Mouse (Mus musculus) cerebellum, postnatal 10 days (tissue): ENCODE results near the gene Zfp148.
A peak's percentile ranks its signal among the peaks of the same experiment; 100 is the strongest.
"Not testable (repeated sequence)": the region's sequence is repeated elsewhere in the genome, so short reads cannot be mapped to it uniquely, and the experiment has no call there.

Experiments
- DNase-seq, 2 experiments: peaks; one replicate each; pipeline ENCODE4 v3.0.0; 2021; ENCODE audit warnings: mixed read lengths in 2 of 2

Zfp148 gene

DNA sequence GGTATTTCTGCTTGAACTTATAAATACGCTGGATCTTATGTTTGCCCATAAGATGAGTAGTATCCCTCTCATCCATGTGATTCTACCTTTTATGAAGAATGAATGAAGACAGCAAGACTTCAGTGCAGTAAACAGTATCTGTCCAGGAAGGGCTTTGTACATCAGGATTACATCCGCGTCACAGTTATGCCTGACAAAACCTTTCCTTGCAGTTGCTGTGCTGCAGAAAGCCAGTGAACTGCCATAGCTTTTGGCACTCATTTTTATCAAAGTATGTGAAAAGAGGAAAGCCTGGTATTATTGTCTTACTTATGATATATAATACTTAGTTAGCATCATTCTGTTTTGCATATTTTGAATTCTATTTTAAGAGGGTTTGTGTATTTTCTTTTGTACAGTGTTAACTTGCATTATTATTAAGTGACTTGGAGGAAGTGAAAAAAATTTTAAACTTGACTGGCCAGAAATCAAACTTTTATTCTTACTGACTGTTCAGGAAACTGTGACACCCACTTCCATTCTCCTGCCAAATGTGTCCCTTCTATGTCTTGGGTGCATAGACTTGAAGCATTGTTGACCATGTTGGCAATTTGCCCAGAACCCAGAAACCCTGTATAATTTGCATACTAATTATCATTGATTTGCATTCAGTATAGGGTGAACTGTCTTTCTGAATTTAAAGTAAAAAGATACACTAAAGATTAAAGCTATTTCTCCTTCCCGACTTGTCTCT lies 84.0 kb downstream of the Zfp148 start:
- peak; percentile 54 to 61 for DNase-seq

- no peak for DNase-seq
Measured at GRCm38 (mm10) chr16:33465242-33465614, 84.6 kb downstream of the Zfp148 start.

- no peak for DNase-seq
Measured at GRCm38 (mm10) chr16:33467451-33467850, 86.8 kb downstream of the Zfp148 start.

DNA sequence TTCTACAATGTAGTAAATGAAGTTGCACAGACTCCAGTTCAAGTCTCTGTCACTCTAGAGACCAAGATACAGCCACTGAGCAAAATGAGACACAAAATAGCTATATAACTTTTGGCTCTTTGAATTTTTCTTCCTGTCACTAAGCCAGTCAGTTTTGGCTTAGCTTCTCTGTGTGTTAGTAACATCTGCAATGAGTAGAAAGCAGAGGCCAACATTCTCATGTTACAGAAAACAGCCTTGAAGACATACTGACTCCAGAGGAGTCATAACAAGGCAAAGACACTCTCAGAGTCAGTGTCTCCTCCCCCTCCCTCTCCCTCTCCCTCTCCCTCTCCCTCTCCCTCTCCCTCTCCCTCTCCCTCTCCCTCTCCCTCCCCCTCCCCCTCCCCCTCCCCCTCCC lies 89.3 kb downstream of the Zfp148 start:
- no peak for DNase-seq

DNA sequence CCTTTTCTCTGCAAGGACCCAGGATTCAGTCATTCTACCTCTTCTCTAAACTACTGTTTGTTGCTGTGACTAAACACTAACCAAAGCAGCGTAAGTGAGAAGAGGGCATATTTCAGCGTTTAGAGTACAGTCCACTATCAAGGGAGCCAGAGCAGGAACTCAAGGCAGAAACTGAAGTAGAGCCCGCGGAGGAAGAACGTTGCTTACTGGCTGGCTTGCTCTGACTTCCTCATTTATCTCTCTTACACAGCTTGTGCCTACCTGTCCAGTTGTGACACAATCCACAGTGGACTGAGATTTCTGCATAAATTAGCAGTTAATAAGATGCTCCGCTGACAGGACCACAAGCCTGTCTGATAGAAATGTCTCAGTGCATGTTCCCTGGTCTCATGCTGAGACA lies 93.7 kb downstream of the Zfp148 start:
- no peak for DNase-seq

- no peak for DNase-seq
Measured at GRCm38 (mm10) chr16:33479926-33480325, 99.3 kb downstream of the Zfp148 start.

GRCm38 (mm10) chr16:33481148-33481547 lies 100.5 kb downstream of the Zfp148 start:
- DNase-seq = peak; percentile 57 to 59

- DNase-seq = no peak
Measured at GRCm38 (mm10) chr16:33482309-33482708, 101.7 kb downstream of the Zfp148 start.

DNA sequence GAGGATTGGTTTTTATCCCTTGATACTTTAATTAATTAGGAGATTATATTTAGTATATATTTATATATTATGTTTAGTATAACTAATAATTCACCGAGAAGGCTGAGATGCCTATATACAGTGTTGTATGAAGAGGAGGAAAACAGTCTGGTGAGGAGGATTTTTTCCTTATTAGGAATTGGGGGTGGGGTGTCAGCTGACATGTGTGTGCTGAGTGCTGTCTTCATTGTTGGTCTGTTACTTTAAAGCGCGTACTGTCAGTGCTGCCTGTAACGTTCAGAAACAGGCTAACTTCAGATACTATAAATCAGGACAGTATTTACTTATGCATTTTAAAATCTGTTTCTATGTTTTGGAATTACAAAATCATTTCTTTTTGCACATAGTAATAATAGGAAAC lies 107.1 kb downstream of the Zfp148 start:
- no peak for DNase-seq

DNA sequence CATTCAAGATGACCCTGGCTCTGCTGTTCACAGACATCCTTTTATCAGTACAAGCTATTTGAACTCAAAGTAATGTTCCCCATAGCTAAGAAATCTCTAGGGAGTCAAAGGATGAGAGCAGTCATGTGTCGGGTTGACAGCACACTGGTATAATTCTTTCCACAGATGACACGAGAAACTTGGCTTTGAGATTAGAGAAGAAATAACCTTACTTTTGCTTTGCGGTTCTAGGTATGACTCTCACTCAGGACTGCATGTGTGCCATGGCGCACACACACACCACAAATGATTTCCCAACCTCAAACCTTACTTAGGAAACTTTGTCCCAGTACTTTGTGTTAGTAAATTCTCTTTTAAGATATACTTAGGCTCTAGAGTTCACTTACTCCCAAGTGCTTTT lies 113.7 kb downstream of the Zfp148 start:
- DNase-seq = no peak

GRCm38 (mm10) chr16:33508082-33508481 lies 127.4 kb downstream of the Zfp148 start:
- DNase-seq = no peak

DNA sequence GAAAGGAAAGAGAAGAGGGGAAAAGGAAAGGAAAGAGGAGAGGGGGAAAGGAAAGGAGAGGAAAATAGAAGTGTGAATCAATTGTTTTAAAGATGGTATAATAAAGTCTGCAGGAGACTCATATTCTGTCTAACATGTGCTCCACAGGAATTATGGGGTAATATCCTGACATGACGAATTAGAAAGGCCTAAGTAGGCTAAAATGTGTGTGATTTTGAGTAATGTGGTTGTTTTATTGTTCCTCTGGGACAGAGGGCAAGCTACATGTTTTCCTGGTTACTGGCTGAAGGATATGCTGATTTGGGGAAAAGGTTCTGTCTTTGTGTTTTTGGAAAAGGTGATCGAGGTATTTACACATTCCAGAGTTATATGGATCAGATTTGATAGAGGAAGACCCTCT lies 128.6 kb downstream of the Zfp148 start:
- DNase-seq = not testable (repeated sequence)

DNA sequence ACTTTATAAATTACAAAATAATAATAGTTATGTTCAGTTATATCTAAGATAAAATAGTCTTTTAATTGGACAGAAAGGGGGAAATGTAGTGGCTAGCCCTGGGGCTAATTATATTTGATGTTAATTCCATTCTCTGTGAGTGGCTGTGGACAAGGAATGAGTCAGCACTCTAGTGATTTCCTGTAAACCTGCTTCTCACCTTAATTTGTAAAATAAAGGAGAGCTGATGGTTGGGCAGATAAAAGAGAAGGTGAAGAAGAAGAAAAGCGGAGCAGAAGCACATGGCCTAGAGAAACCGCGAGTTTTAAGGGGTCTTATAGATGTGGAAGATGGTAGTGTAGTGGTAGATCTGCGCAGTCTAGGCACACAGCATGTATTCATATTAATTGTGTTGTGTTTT lies 130.2 kb downstream of the Zfp148 start:
- not testable (repeated sequence) for DNase-seq

DNA sequence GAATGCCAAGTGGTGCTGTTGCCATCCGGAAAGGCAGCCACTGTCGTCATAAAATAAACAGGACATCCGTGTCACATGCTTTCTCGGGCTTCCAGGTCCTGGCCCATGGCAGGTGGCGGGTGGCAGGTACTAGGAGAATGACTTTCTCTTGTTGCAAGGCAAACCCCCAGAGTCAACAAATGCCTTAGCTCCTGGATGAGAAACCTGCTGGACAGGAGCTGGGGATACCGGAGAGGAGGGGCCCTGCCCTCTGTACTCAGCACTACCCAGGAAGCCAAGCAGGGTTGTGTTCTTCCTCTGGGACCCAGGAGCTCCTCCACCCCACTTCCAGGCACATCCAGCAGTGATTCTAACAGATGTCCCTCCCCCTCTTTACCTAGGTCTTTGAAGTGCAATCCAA lies 131.9 kb downstream of the Zfp148 start:
- DNase-seq = no peak

- peak; percentile 70 to 72 for DNase-seq
Measured at GRCm38 (mm10) chr16:33516807-33517565, 136.3 kb downstream of the Zfp148 start, which contains the start of gene Slc12a8. Gene Slc12a8, plus strand, starts transcription at chr16:33517328.

- DNase-seq = peak; percentile 57 to 60
Measured at GRCm38 (mm10) chr16:33517627-33518026, 137.0 kb downstream of the Zfp148 start.

DNA sequence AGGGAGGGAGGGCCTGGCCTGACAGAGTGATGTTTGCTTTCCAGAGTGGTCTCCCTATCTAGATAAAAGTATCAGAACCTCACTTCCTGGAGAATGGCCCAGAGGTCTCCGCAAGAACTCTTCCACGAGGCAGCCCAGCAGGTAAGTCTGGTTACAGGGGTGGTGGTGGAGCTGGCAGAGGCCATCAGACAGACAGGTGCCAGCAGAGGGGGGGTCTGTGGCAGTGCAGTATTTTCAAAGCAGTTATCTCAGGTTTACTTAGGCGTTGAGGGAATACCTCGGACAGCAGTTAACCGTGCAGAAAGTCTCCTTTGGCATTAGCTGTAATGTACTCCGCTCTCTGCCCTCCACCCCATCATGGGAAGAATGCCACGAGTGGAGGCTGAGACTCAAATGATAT lies 137.6 kb downstream of the Zfp148 start:
- DNase-seq = peak; percentile 42 to 57

DNA sequence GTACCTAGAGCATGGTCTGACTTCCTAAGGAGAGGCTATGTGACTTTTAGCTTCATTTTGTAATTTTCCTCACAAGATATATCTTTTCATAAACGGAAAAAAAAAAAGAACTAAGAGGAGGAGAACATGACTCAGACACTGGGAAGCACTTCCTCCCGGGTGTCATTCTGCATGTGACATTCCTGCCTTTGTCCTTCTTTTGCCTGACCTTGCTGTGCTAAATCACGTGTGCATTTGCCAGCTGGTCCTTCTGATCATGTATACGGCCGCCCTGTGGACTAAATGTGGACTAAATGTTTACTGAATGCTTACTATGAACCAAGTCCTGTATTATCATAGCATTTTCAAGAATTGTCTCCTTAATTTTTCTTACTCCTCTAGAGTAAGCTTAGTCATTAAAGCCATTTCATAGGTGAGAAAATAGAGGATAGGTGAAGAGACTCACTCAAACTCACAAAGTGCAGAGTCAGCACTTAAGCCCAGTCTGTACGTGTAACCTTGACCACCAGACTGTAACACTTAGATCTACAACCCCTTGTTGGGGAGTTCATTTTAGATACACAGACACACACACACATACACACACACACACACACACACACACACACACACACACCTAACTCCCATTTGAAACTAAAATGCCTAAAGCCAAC lies 139.4 kb downstream of the Zfp148 start:
- peak; percentile 70 to 78 for DNase-seq

DNA sequence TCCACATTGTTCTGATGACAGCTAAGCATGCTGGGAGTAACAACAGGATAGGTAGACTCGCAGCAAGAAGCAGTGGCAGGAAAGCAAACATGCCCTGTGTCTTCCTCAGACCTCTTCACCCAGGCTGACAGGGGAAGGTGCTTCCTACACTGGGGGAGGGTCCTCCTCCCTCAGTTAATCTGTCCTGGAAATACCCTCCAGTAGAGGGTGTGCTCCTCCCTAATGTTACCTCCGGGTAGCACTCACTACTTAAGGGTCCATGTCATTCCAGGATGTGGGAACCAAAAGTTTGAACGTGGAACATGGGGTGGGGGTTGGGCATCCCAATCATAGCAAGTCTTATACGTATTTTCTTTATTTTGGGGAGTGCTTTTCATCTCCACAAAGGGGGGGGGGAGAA lies 141.9 kb downstream of the Zfp148 start:
- DNase-seq = no peak

GRCm38 (mm10) chr16:33523571-33523970 lies 142.9 kb downstream of the Zfp148 start:
- no peak for DNase-seq

DNA sequence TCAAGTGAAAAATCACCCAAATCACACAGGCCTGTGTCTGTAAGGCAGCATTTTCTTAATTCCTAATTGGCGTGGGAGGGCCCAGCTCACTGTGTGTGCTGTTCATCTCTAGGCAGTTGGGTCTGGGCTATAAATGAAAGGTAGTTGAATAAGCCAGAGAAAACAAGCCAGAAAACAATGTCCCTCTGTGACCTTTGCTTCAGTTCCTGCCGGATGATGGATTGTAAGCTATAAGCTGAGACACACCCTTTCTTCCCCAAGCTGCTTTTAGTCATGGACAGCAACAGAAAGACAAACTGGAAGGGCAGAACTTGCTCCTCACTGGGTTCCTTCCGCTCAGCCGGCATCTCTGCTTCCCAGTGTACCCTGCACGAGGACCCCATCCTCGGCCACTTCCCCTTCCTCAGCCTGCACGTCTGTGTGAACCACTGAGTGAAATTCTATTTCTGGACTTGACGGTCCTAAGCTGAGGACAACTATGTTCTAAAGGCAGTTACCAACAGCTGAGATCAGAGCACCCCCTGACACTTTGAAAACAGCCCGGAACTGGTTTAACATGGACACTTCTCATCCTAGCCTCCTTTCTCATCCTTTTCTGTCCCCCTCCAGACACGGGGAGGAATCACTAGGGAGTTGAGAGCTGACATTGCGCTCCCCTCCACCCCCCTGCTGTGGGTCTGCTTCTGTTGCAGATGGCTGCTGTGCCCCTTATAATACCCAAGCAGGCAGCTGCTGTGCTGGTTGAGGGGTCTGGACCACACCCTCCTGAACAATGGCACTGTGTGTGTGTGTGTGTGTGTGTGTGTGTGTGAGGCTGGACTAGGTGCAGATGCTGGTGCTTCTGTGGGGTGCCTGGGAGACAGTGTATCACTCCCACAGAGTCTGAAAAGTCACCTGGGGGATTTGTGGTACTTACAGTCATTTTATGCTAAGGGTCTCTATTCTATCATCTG lies 149.1 kb downstream of the Zfp148 start:
- no peak for DNase-seq

- DNase-seq = no peak
Measured at GRCm38 (mm10) chr16:33531184-33531583, 150.5 kb downstream of the Zfp148 start.

GRCm38 (mm10) chr16:33536456-33536855 lies 155.8 kb downstream of the Zfp148 start:
- DNase-seq = no peak
